Mouse (Mus musculus) heart, postnatal 36 days (tissue): ENCODE results near the gene Pde6h. TPM values are rescaled to one million over a fixed set of nuclear protein-coding genes. Genes with fewer than 3 reads are reported as not detected.

ENCODE experiments used
- DNase-seq, 2 experiments: peaks; one replicate each; pipeline ENCODE4 v3.0.0; 2021 to 2022
- intact Hi-C: fragments of 180-260 bp; cut with DNase I; formaldehyde crosslinking; loops from one replicate; pipeline ENCODE4 v1.15.1; 2025
- total RNA-seq, 2 experiments: library from RNA; stranded (reverse); gene quantifications; 2 replicates each; pipeline ENCODE4 v1.2.3; 2021

Pde6h gene
- total RNA-seq, 2 experiments from 2014 or later = not detected

DNA sequence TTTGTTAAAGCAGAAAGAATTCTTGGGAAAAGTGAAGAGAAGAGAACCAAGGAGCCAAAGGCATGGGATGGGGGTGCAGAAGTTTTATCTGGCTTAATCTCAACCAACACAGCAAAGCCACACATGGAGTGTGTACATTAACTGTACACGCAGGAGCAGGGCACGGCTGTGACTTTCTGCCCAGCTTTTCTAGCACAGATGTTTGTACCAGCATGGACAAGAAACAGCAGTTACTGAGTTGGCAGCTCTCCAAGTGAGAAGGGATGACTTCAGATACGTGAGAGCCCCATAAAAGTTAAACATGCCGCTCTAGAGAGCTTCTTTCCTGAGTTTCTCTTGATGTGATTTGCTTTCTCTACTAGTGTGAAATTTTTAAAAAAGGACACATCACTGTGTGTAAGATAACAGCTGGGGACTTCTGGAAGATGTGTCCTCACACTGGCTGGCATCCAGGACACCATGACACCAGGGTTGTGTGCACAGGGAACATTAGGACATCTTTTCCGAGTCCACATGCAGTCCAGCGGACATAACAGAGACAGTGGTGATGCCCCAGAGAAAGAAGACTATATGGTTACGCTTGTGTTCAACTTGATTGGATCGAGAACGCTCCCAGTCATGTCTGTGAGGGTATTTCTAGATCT, 13.3 kb upstream of the Pde6h start:
- intact Hi-C loops = no loop called here
- DNase-seq = peak in 1 of 2 experiments; percentile 35

DNA sequence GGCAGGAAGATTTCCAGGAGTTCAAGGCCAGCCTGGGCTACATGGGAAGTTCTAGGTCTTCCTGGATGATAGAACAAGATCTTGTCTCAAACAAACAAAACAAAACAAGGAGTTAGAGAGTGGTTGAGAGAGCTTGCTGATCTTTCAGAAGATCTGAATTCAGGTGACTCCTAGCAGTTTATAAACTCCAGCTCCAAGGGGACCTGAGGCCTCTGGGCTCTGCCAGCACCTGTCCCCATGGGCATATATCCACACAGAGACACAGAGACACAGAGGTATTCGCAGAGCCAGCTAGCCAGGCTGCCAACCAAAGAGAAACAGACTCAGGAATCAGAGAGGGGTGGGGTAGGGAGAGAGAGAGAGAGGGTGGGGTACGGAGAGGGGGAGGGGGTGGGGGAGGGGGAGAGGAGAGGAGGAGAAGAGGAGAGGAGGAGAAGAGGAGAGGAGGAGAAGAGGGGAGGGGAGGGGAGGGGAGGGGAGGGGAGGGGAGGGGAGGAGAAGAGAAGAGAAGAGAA, 10.8 kb upstream of the Pde6h start:
- DNase-seq = no peak
- intact Hi-C loops = no loop called here

DNA sequence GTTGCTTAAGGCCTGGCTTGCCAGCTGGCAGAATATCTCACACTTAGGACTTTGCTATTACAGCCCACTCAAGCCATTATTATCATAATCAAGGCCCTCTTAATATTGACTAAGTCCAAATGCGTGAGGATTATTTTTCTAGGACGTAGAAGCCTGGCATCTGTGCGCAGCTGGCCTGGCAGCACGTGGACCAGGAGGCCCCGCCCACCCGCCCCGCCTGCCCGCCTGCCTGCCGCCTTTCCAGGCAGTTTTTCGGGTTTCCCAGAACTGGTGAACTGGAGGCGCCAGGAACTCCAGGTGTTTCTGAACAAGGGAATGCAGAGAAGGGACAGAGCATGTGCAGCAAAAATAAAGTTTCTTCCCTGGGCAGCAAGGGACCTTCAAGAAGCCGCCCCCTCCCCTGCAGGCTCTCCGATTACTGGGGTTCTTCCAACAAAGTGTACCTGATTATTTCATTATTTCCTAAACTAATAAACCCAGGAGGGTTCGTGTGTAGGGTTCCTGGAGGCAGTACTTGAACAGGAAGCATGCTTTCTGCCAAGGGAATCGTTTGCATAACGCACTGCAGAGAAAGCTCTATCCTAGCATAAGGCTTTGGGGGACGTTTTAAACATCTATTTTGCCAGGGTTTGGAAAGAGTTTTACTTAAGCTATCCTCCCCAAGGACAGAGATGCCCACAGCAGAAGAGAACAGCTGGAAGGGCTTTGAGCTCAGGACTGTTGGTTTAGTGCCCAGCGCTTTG, 10.1 kb upstream of the Pde6h start:
- DNase-seq = peak; percentile 41 to 60
- intact Hi-C loops = no loop called here

DNA sequence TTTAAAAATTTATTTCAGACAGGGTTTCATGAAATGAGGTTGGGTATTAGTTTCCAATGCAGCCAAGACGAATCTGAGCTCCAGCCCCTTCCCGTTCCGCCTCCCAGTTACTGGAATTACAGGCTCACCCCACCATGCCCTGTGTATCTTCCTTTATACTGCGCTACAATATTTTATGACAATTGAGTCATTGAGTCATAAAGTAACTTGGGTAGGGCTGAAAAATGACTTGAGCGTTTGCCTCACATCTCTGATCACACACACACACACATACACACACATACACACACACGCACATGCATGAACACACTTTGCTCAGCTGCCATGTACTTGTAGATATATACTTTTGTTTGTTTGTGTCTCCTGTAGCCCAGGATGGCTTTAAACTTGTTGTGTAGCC, 9.4 kb upstream of the Pde6h start:
- DNase-seq = no peak
- intact Hi-C loops = no loop called here

DNA sequence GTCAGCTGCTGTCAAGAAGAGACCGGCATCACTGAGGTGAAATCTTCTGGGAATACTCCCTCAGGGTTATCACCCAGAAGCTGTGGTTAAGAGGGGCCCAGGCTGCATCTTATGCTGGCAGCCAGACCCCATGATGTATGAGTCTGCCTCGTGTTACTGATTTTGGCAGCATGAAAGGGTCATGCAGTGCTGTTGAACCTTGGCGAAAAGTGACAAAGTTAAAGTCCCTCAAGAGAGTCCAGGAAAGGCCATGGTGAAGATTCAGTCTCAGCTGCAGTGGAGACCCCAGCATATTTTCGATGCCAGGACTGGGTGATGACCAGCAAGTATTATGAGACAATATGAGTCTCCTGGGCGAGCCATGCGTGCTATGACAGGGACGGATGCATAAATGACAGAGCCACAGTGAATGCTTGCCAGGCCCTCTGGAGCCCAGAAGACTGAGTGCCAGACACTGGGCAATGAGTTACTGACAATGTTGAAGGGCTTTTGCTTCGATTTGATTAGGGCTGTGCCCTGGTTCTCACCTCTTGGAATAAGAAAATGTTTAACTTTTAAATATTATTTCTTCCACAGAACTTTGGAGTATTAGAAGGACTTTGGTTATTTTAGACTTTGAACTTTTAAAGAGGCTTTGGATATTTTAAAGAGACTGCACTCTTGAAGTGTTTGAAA, 7.8 kb upstream of the Pde6h start:
- no peak for DNase-seq
- intact Hi-C loops = no loop called here

DNA sequence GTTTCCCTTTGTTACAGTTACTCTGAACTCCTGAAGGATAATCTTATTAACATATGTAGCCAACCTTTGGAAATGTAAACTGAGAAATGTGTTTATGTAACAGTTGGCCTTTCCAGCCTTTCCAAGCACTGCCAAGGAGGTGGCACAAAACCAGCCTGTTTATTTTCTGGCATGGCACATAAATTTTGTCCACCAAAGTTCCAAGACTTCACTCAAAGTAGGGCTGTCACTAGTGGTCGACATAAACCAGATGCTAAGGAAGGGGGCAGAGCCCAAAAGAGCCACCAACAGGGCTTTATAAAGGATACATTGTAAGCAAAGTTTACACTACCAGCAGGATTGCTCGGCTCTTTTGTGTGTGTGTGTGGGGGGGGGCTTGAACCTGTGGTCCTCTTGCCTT, 5.7 kb upstream of the Pde6h start:
- no peak for DNase-seq
- intact Hi-C loops = no loop called here

DNA sequence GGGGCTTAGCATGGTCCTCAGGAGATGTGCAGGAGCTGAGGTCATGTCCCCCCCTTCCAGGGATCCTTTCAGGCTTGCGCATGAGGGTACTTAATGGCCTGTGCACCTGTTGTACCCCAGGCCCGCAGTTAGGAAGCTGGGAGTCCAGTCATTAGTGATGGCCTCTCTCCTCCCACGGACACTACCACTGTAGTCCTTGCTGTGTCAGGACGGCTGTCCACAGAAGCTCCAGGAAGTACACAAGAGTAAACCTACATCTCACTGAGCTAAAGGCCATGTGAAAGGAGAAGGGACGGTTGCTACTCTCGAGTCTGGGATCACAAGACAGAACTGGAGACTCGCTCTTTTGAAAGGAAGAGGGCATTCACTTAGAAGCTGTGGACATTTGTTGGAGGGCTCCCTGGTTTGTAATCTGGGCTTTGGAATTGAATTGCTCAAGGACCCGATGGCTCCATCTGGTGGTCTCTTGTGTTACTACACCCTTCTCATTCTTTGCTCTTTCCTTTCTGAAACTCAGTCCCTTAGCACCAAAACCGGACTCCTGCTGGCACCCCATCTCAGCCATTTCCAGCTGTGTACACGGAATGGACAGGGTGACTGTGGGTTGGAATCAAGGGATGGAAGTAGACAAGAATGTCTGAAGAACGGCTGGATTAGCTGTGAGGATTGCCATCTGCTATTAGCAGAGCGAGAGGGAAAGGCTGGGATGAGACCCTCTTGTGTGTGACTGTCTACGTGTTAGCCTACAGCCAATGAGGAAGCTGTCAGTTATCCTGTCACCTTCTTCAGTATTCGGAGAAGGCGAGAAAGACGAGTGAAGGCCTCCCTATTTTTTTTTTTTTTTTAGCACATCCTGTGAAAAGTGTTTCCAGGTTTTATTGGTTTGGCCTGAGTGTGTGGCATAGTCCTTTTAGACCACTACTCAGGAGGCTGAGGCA, 3.0 kb upstream of the Pde6h start:
- DNase-seq = peak; percentile 79 to 86

DNA sequence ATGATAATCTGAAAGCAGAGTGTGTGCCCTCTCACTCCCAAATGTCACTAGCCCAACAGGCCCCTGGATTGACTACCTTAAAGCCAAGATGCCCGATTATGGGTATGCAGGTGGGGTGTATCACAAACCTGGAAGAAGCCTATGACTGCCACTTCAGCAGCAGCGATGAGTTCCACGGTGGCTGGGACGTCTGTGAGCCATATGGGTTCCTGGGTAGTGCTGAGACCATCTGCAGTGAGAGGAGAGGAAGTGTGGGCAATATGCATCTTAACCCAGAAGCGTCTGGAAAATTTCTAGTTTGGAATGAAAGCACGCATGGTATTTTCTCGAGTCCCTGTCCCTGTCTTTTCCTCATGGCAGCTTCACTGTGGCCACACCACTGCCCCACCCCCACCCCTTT, 2.0 kb upstream of the Pde6h start:
- intact Hi-C loops = loop anchor here (5.0 kb wide), 1 partner anchor 46 kb away; no protein-coding TSS in a partner anchor
- no peak for DNase-seq

More for the DNA sequence above, 3.0 kb upstream of the Pde6h start:
- intact Hi-C loops = loop anchor here (1.0 to 5.0 kb wide), 2 partner anchors 47 to 59 kb away; no protein-coding TSS in a partner anchor

DNA sequence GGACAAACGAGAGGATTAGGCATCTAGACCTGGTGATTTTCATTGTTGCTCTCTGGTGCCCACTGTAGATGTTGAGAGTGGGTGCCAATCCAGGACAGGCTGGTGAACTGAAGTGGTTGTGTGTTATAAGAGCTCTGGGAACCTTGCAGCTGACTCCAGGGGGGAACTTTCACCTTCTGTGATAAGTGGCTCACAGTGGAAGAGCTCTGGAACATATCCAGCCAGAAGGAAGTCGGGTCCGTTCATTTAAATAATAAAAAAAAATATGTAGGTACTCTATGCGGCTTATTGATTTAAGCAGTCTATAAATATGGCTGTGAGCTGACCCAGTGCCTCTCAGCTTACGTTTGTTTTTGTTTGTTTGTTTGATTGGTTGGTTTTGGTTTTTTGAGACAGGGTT, 1.6 kb upstream of the Pde6h start, which contains the start of gene Erp27:
Gene Erp27 (minus strand): TSS at position 101 of the 400 bp plus-strand sequence.
- intact Hi-C loops = loop anchor here (5.0 kb wide), 1 partner anchor 45 kb away; no protein-coding TSS in a partner anchor
- DNase-seq = no peak

DNA sequence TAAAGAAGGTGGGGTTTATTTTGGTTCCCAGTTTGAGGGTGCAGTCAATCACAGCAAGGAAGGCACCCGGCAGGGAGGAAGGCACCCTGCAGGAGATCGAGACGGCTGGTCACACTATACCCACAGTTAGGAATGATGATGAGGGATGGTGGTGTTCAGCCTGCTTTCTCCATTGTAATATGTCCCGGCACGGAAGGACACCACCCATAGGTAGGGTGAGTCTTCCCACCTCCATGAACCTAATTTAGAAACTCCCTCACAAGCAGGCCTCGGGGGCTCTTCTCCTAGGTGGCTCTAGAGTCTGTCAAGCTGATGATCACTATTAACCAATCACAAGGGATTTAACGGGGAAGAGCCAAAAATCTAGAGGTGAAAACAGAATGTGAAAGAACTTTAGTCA, 761 bp upstream of the Pde6h start:
- DNase-seq = no peak
- intact Hi-C loops = loop anchor here (5.0 kb wide), 1 partner anchor 44 kb away; no protein-coding TSS in a partner anchor

DNA sequence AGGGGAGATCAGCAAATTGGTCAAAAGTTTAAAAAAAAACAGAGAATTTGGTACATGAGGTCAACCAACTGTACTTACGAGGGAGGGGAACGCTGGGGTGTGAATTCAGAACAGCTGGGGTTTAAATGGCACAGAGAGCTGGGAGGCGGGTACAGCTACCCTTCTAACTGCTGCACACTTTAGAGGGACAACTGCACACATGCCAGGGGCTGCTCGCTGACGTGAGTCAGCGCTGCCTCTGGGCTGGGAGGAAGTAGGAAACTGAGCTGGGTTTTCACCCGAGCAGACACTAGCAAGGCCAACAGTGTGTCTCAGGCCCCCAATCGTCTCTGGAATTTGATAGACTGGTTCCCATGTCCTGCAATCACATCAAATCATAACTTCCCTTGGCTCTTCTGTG, 1.4 kb downstream of the Pde6h start:
- intact Hi-C loops = no loop called here
- DNase-seq = no peak

DNA sequence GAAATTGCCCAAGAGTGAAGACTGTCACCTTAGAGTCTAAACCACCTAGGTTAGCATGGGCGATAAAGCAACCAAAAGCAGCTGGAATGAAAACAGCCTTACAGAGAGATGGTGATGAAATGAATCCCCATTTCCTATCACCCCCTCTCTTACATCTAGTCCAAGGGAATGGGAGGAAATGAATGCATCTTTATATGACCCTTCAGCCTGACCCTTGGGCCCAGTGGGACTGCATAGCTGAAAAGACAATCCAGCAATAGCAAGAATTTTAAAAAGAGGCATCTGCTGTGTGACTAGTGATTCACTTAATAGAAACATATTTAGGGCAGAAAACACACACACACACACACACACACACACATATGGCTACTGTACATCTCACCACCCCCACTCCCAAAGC, 4.0 kb downstream of the Pde6h start:
- DNase-seq = no peak
- intact Hi-C loops = no loop called here

DNA sequence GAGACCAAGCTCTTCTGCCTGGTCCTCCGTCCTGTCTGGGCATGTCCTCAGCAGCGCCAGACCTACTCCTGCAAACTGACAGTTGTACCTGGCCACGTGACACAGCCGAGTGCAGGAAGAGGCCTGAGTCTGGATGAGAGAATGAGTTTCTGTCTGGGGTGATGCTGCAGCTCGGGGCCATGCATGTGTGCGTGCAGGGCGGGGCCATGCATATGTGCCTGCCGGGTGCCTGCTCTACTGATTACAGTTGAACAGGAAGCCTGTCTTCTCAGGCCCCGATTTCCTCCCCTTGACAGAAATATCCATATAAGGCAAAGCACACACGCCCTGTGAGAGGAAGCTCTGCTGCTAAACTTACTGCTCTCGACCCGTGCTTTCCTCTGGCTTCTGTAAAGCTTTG, 7.0 kb downstream of the Pde6h start:
- intact Hi-C loops = no loop called here
- DNase-seq = peak; percentile 42 to 43

DNA sequence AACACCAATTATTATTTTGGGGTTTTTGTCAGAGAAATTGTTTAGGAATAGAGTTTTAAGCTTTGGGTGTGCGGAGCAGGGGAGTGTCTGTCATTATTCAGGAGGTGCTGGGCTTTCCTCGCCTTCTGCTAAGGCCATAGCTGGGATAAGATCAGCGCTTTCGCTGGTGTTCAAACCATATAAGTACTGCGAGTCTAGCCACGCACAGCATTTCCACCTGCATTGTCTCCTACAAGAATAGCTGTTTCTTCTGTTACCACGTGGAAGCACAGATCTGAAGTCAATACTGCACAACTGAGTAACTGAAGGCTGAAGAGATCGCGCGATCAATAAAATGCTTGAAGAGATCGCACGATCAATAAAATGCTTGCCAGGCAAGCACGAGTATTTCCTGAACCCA, 7.6 kb downstream of the Pde6h start:
- DNase-seq = no peak
- intact Hi-C loops = no loop called here

DNA sequence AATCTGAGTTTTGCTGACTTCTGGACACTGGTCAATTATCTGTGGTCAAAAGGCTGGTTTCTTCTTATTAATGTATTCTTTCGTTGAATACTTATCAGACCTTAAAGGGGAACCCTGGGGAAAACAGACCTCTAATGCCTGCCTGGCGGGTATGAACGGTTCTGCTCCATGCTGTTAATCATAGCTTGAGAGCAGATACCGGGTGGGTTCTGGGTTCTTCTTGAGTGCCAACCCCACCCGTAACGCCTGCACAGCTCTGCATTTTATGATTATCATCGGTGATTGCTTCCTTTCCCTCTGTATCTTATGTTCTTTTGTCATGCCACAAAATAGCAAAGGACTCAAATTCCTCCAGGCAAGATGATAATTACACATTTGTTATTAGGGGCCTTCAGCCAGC, 10.4 kb downstream of the Pde6h start:
- no peak for DNase-seq
- intact Hi-C loops = no loop called here

DNA sequence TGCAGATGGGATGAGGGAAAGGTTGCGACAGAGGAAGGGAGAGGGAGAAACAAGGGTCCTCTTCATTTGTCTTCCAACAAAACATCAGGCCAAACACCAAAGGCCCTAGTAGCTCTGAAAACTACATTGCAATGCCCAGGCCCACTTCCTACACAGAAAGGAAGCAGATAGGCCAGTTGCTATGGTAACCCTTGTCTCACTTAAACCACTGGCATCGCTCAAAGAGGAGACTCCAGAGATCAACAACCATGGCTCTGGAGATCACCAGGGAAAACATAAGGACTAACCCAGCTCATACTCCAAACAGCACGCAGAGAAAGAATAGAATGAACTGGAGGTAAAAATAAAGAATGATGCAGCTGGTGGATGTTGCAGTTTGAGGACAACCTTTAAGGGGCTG, 11.6 kb downstream of the Pde6h start:
- intact Hi-C loops = no loop called here
- no peak for DNase-seq

DNA sequence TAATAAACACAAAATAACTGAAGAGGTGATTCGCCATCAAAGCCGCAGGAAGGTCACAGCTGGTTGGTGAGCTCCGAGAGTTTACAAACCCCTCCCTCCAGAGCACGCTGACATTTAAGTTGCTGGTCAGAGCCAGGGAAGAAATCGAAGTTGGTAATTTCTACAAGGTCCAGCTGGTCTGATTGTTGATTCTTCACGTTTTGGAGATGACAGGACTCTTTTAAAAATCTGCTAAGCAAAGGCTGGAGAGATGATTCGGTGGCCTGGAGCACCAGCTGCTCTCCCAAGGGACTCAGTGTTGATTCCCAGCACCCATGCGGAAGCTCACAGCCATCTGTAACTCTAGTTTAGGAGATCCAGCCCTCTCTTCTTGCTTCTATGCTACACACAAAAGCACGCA, 12.7 kb downstream of the Pde6h start:
- intact Hi-C loops = no loop called here
- no peak for DNase-seq

DNA sequence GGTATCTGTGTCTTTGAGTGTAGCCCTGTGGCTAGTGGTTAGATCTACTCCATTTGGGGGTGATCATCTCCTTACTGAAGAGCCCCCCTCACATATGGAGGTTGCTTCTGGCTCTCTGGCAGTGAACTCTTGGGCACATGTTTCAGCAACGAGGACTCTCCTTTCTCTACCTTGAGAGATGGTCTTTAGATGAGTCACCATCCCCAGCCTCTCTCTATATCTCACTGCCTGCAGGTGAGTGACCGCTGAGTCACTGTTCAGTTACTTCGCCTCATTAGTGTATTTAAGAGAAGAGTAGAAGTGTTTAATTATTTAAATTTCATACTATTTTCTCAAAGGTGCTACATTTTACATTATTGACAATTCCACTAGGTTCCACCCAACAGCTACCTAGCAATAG, 13.5 kb downstream of the Pde6h start:
- intact Hi-C loops = no loop called here

DNA sequence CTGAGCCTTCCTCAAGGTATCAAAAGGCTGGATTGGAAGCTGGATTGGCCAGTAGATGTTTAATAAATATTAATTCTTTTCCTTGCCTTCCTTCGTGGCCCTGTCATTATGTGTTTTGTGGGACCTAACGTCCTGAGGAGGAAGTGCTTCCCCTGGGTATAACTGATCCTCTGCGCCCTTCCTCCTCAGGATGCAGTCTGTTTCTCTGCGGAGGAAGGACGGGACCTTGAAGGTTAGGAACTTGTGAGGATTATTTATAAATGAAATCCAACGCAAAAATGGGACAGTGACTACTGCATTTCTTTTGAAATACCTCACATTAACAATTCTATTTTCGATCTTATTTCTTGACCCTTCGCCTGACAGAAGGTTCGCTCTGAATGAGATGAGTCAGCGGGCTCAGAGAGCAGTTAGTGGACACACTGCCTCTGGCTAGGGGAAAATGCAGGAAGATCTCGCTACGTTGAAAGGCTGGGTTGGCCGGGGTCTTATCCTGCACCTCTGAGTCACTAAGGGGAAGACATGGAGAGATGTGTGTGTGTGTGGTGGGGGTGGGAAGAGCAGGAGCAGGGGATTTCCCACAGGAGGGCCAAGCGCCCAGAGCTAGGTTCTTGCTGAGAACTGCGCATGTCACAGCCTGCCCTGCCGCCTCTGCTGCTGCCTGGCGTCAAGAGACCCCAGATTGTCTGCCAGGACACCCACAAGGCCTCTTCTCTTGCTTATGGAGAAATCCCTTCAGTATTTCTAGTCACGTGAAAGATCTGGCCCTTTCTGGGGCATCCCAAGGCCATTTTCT, 14.9 kb downstream of the Pde6h start:
- peak; percentile 49 to 52 for DNase-seq
- intact Hi-C loops = no loop called here

More for the DNA sequence above, 13.5 kb downstream of the Pde6h start:
- no peak for DNase-seq
